Mouse (Mus musculus): Measurements from ENCODE around the gene Smad3. TPM values are rescaled to one million over a fixed set of nuclear protein-coding genes. Genes with fewer than 3 reads are reported as not detected.

The Smad3 gene
- polyA plus RNA-seq, 1 experiment from 2014 or later: 24.0 TPM

DNA sequence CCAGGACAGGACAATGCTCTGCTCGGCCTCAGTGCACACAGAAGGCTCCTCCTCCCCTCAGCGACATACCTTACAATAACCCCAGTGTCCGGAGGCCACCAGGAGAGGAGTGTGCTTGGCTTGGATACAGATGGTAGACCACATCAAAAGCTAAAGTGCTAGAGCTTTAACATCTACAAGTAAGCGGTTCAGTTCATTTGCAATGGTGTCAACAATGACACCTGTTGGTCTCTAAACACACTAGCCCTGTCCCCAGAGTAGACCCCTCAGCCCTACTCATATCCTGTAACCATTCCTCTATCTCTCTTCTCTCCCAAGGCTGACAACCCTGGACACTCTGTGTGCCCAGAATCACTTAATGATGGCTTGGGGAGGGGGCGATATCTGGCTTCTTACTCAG is 33.0 kb downstream of the Smad3 start:
- no peaks in the 10 kb centered on the region for H3K36me3 ChIP-seq (ENCODE audit: control insufficient read depth, insufficient read depth, low read length)
- no peaks in the 10 kb centered on the region for H3K9me3 ChIP-seq (ENCODE audit: control insufficient read depth, low read length)
- DNase-seq (ENCODE audit: low spot score): no peak
- WGBS: 81% methylated on average over 5 of the region's 5 CpGs
- H3K4me1 ChIP-seq (ENCODE audit: control insufficient read depth, insufficient read depth, low read length): peaks cover 7% of the 10 kb centered on the region
- H3K4me3 ChIP-seq (ENCODE audit: low read depth, low read length): no peak overlapping the region
- H3K9ac ChIP-seq (ENCODE audit: low read length): no peak overlapping the region
- ATAC-seq (ENCODE audit: insufficient number of reproducible peaks, low FRiP score, low TSS enrichment, low read depth): no peak
- H3K27me3 ChIP-seq (ENCODE audit: control insufficient read depth, insufficient read depth, low read length): no peaks in the 10 kb centered on the region
- no peak overlapping the region for H3K4me2 ChIP-seq (ENCODE audit: low read depth, severe bottlenecking)
- no peak overlapping the region for H3K27ac ChIP-seq (replicated peaks; ENCODE audit: low read depth, low read length)

GRCm38 (mm10) chr9:63722918-63723317 is 34.9 kb downstream of the Smad3 start:
- WGBS: 88% methylated on average over 9 of the region's 9 CpGs
- Histone ChIP-seq H3K9me3 (ENCODE audit: control insufficient read depth, low read length) (no peaks in the 10 kb centered on the region), H3K4me1 (ENCODE audit: control insufficient read depth, insufficient read depth, low read length) (peaks cover 7% of the 10 kb centered on the region), H3K4me2 (ENCODE audit: low read depth, severe bottlenecking) (no peak overlapping the region), H3K36me3 (ENCODE audit: control insufficient read depth, insufficient read depth, low read length) (no peaks in the 10 kb centered on the region), H3K4me3 (ENCODE audit: low read depth, low read length) (no peak overlapping the region), H3K9ac (ENCODE audit: low read length) (no peak overlapping the region), H3K27me3 (ENCODE audit: control insufficient read depth, insufficient read depth, low read length) (no peaks in the 10 kb centered on the region), H3K27ac (replicated peaks; ENCODE audit: low read depth, low read length) (no peak overlapping the region)
- no peak for ATAC-seq (ENCODE audit: insufficient number of reproducible peaks, low FRiP score, low TSS enrichment, low read depth)
- DNase-seq (ENCODE audit: low spot score): no peak

- Histone ChIP-seq H3K27ac (replicated peaks; ENCODE audit: low read depth, low read length) (no peak overlapping the region), H3K4me2 (ENCODE audit: low read depth, severe bottlenecking) (no peak overlapping the region), H3K9me3 (ENCODE audit: control insufficient read depth, low read length) (no peaks in the 10 kb centered on the region), H3K27me3 (ENCODE audit: control insufficient read depth, insufficient read depth, low read length) (no peaks in the 10 kb centered on the region), H3K36me3 (ENCODE audit: control insufficient read depth, insufficient read depth, low read length) (no peaks in the 10 kb centered on the region), H3K4me3 (ENCODE audit: low read depth, low read length) (no peak overlapping the region), H3K4me1 (ENCODE audit: control insufficient read depth, insufficient read depth, low read length) (peaks cover 7% of the 10 kb centered on the region), H3K9ac (ENCODE audit: low read length) (no peak overlapping the region)
- 86% methylated on average over 7 of the region's 7 CpGs for WGBS
- DNase-seq (ENCODE audit: low spot score) (no peak), ATAC-seq (ENCODE audit: insufficient number of reproducible peaks, low FRiP score, low TSS enrichment, low read depth) (no peak)
Measured at GRCm38 (mm10) chr9:63722350-63722749, 35.4 kb downstream of the Smad3 start.

DNA sequence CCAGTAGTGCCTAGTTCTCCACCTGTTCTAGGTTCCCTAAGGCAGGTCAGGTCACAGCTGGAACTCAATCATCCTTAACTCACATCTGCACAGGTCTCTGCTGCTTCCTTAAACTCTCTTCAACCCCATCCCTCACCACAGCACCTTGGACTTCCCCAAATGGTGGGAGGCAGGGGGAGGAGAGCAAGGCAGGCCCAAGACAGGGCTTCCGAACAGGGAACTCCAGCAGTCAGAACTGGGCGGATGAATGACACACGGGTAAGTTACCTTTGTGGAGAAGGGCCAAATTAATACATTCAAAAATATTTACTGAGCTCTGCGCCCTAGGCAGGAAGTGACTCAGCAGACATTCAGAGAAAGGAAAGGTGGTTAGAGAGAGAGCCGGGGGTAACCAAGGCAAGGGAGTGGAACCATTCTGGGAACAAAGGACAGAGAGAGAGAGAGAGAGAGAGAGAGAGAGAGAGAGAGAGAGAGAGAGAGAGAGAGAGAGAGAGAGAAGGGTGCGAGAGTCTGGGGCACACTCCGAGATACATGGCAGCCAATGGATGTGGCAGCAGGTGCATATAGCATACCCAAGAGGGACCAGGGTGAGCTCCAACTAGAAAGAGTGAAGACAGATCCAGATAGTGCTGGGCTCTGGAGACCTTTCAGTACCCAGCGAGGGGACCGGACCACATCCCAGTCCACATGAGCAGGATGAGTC is 36.1 kb downstream of the Smad3 start:
- Histone ChIP-seq H3K9me3 (ENCODE audit: control insufficient read depth, low read length) (no peaks in the 10 kb centered on the region), H3K4me2 (ENCODE audit: low read depth, severe bottlenecking) (no peak overlapping the region), H3K27ac (replicated peaks; ENCODE audit: low read depth, low read length) (no peak overlapping the region), H3K27me3 (ENCODE audit: control insufficient read depth, insufficient read depth, low read length) (no peaks in the 10 kb centered on the region), H3K9ac (ENCODE audit: low read length) (no peak overlapping the region), H3K36me3 (ENCODE audit: control insufficient read depth, insufficient read depth, low read length) (no peaks in the 10 kb centered on the region), H3K4me3 (ENCODE audit: low read depth, low read length) (no peak overlapping the region), H3K4me1 (ENCODE audit: control insufficient read depth, insufficient read depth, low read length) (peaks cover 3% of the 10 kb centered on the region)
- DNase-seq (ENCODE audit: low spot score) (no peak), ATAC-seq (ENCODE audit: insufficient number of reproducible peaks, low FRiP score, low TSS enrichment, low read depth) (no peak)
- WGBS: 92% methylated on average over 9 of the region's 9 CpGs

- Histone ChIP-seq H3K27me3 (ENCODE audit: control insufficient read depth, insufficient read depth, low read length) (no peaks in the 10 kb centered on the region), H3K4me2 (ENCODE audit: low read depth, severe bottlenecking) (no peak overlapping the region), H3K36me3 (ENCODE audit: control insufficient read depth, insufficient read depth, low read length) (no peaks in the 10 kb centered on the region), H3K9ac (ENCODE audit: low read length) (no peak overlapping the region), H3K4me3 (ENCODE audit: low read depth, low read length) (no peak overlapping the region), H3K4me1 (ENCODE audit: control insufficient read depth, insufficient read depth, low read length) (peaks cover 9% of the 10 kb centered on the region), H3K9me3 (ENCODE audit: control insufficient read depth, low read length) (no peaks in the 10 kb centered on the region), H3K27ac (replicated peaks; ENCODE audit: low read depth, low read length) (no peak overlapping the region)
- no peak for ATAC-seq (ENCODE audit: insufficient number of reproducible peaks, low FRiP score, low TSS enrichment, low read depth)
- no peak for DNase-seq (ENCODE audit: low spot score)
- 53% methylated on average over 6 of the region's 6 CpGs for WGBS
Measured at GRCm38 (mm10) chr9:63720715-63721114, 37.1 kb downstream of the Smad3 start.

DNA sequence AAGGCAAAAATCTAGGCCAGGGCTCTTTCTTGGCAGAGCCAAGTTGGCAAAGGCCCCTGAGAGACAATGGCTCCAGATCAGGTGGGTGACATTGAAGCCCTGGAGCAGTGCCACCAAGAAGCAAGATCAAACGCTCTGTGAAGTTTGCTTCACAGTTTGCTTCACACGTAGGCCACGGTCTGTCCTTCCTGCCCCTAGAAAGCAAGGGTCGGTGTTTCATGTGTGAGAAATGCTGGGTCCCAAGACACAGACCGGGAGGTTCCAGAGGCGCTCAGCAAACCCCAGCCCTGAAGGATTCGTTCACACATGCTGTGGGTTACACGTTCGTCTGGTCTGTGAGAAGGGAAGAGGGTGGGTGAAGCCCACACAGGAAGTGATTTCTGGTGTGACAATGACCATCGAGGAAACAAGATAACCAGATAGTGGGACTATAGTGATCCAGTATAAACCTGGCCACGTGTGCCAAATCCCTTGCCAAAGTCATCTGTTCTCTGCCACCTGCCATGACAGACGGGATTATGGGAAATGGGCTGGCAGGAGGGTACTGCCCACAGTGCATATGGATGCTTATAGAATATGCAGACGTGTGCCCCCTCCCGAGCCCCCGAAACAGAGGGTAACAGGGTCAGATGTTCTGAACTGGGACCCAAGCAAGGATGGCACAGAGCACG is 37.9 kb downstream of the Smad3 start:
- Histone ChIP-seq H3K9ac (ENCODE audit: low read length) (no peak overlapping the region), H3K4me1 (ENCODE audit: control insufficient read depth, insufficient read depth, low read length) (peaks cover 11% of the 10 kb centered on the region), H3K27me3 (ENCODE audit: control insufficient read depth, insufficient read depth, low read length) (no peaks in the 10 kb centered on the region), H3K36me3 (ENCODE audit: control insufficient read depth, insufficient read depth, low read length) (no peaks in the 10 kb centered on the region), H3K9me3 (ENCODE audit: control insufficient read depth, low read length) (no peaks in the 10 kb centered on the region), H3K27ac (replicated peaks; ENCODE audit: low read depth, low read length) (no peak overlapping the region), H3K4me3 (ENCODE audit: low read depth, low read length) (no peak overlapping the region), H3K4me2 (ENCODE audit: low read depth, severe bottlenecking) (no peak overlapping the region)
- no peak for DNase-seq (ENCODE audit: low spot score)
- no peak for ATAC-seq (ENCODE audit: insufficient number of reproducible peaks, low FRiP score, low TSS enrichment, low read depth)
- 75% methylated on average over 16 of the region's 16 CpGs for WGBS

GRCm38 (mm10) chr9:63718735-63719358 is 38.9 kb downstream of the Smad3 start:
- H3K27ac ChIP-seq (replicated peaks; ENCODE audit: low read depth, low read length): no peak overlapping the region
- no peak overlapping the region for H3K4me3 ChIP-seq (ENCODE audit: low read depth, low read length)
- peaks cover 11% of the 10 kb centered on the region for H3K4me1 ChIP-seq (ENCODE audit: control insufficient read depth, insufficient read depth, low read length)
- ATAC-seq (ENCODE audit: insufficient number of reproducible peaks, low FRiP score, low TSS enrichment, low read depth) (no peak), DNase-seq (ENCODE audit: low spot score) (no peak)
- H3K9me3 ChIP-seq (ENCODE audit: control insufficient read depth, low read length): no peaks in the 10 kb centered on the region
- H3K4me2 ChIP-seq (ENCODE audit: low read depth, severe bottlenecking): no peak overlapping the region
- 61% methylated on average over 9 of the region's 9 CpGs for WGBS
- H3K9ac ChIP-seq (ENCODE audit: low read length): no peak overlapping the region
- no peaks in the 10 kb centered on the region; the same call in 1 of the 2 replicates for H3K36me3 ChIP-seq (ENCODE audit: control insufficient read depth, insufficient read depth, low read length)
- no peaks in the 10 kb centered on the region for H3K27me3 ChIP-seq (ENCODE audit: control insufficient read depth, insufficient read depth, low read length)

GRCm38 (mm10) chr9:63718170-63718569 is 39.6 kb downstream of the Smad3 start:
- no peaks in the 10 kb centered on the region for H3K27me3 ChIP-seq (ENCODE audit: control insufficient read depth, insufficient read depth, low read length)
- H3K9me3 ChIP-seq (ENCODE audit: control insufficient read depth, low read length): no peaks in the 10 kb centered on the region
- no peak overlapping the region for H3K27ac ChIP-seq (replicated peaks; ENCODE audit: low read depth, low read length)
- WGBS: 88% methylated on average over 4 of the region's 4 CpGs
- no peaks in the 10 kb centered on the region; the same call in 1 of the 2 replicates for H3K36me3 ChIP-seq (ENCODE audit: control insufficient read depth, insufficient read depth, low read length)
- H3K4me2 ChIP-seq (ENCODE audit: low read depth, severe bottlenecking): no peak overlapping the region
- no peak overlapping the region for H3K9ac ChIP-seq (ENCODE audit: low read length)
- no peak for DNase-seq (ENCODE audit: low spot score)
- no peak for ATAC-seq (ENCODE audit: insufficient number of reproducible peaks, low FRiP score, low TSS enrichment, low read depth)
- H3K4me3 ChIP-seq (ENCODE audit: low read depth, low read length): no peak overlapping the region
- H3K4me1 ChIP-seq (ENCODE audit: control insufficient read depth, insufficient read depth, low read length): peaks cover 14% of the 10 kb centered on the region

Measured in limb, embryonic 11.5 days (tissue).